Mouse (Mus musculus): ENCODE measurements at regions not wholly inside any gene's neighbourhood (a gene's known extent, or its start where the extent isn't known, plus 50 kb on each side); places are given as distances from the start of the nearest gene placed in this dataset.
"Not testable (repeated sequence)": the region's sequence is repeated elsewhere in the genome, so short reads cannot be mapped to it uniquely, and the experiment has no call there.

DNA sequence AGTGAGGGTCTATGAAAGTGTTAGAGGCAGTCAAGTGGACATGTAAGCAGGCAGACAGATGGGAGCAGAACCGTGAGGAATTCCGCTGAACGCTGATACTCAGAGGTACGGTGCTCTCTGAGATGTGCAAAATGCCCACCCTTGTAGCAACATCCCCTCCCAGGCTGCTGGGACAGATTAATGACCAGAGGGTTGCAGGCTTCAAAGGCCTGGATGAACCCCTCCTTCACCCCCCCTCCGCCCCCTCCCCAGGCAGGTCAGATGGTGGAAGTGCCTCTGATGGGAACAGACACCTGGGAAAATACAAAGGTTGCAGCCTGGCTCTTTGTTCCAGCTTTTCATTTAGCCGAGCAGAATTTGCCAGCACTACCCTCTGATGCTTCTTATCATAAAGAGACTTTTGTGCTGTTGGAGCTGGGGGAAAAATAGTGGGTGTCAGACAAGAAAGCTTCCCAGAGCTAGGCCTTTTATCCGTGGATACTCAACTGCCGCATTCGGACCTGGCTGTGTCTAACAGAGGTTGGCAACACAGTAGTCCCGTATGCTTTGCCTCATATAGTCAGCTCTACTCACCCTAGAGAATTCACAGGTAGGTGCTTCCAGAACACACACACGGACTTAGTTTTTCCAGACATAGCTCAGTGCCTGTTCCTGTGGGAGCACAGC, 111.2 kb upstream of the Ranbp3l start:
- peaks cover under 1% of the 10 kb centered on the region; the same call in 1 of the 2 replicates for H3K9me3 ChIP-seq
- no peaks in the 10 kb centered on the region for H3K27me3 ChIP-seq (replicated peaks)
- no peak overlapping the region for H3K4me2 ChIP-seq (replicated peaks)
- H3K4me3 ChIP-seq = no peak overlapping the region
- H3K9ac ChIP-seq = no peak overlapping the region
- H3K36me3 ChIP-seq = no peaks in the 10 kb centered on the region
- H3K27ac ChIP-seq = no peak overlapping the region
- H3K4me1 ChIP-seq = 0 out of 2 replicates have a peak, but pooled peaks cover 5% of the 10 kb centered on the region
- ATAC-seq (ENCODE audit: low FRiP score, low read depth) = no peak
- 43% methylated on average over 11 of the region's 11 CpGs for WGBS

GRCm38 (mm10) chr15:8855511-8855910, 112.2 kb upstream of the Ranbp3l start:
- H3K4me1 ChIP-seq = 0 out of 2 replicates have a peak, but pooled peaks cover 5% of the 10 kb centered on the region
- WGBS = 96% methylated on average over 3 of the region's 3 CpGs

DNA sequence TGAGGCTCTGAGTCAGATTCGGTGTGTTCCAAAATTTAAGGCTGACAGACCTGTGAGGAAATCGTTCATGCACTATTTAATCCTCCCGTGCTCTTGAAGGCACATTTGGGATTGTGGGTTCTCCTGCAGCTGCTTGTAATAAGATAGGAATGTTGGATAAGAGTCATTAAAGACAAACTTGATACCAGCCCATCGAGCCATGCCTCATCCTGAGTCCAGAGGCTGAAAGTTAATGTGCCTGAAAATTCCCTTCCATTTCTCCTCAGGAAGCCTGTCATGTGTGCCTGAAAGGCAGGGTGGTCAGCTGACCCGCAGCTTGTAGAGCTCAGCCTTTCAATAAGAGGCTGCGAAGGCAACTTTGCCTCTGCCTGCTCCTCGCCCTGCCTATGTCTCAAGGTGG, 113.4 kb upstream of the Ranbp3l start:
- H3K9me3 ChIP-seq = peaks cover 6% of the 10 kb centered on the region; the same call in 1 of the 2 replicates
- no peak overlapping the region for H3K9ac ChIP-seq
- no peak for ATAC-seq (ENCODE audit: low FRiP score, low read depth)
- H3K27ac ChIP-seq = no peak overlapping the region
- H3K4me3 ChIP-seq = no peak overlapping the region
- 82% methylated on average over 7 of the region's 7 CpGs for WGBS
- no peaks in the 10 kb centered on the region for H3K36me3 ChIP-seq
- no peaks in the 10 kb centered on the region for H3K27me3 ChIP-seq (replicated peaks)
- H3K4me1 ChIP-seq = 0 out of 2 replicates have a peak, but pooled peaks cover 5% of the 10 kb centered on the region
- no peak overlapping the region for H3K4me2 ChIP-seq (replicated peaks)

More at GRCm38 (mm10) chr15:8855511-8855910, 112.2 kb upstream of the Ranbp3l start:
- Histone ChIP-seq H3K4me3 (no peak overlapping the region), H3K4me2 (replicated peaks) (no peak overlapping the region), H3K9ac (no peak overlapping the region), H3K27me3 (replicated peaks) (no peaks in the 10 kb centered on the region), H3K27ac (no peak overlapping the region), H3K9me3 (peaks cover 6% of the 10 kb centered on the region; the same call in 1 of the 2 replicates), H3K36me3 (no peaks in the 10 kb centered on the region)
- no peak for ATAC-seq (ENCODE audit: low FRiP score, low read depth)

GRCm38 (mm10) chr15:8850996-8851395, 116.8 kb upstream of the Ranbp3l start:
- no peak overlapping the region for H3K4me3 ChIP-seq
- WGBS = 97% methylated on average over 1 of the region's 1 CpGs
- H3K36me3 ChIP-seq = no peaks in the 10 kb centered on the region
- no peak overlapping the region for H3K9ac ChIP-seq
- H3K4me1 ChIP-seq = no peaks in the 10 kb centered on the region
- no peak for ATAC-seq (ENCODE audit: low FRiP score, low read depth)
- no peak overlapping the region for H3K4me2 ChIP-seq (replicated peaks)
- no peak overlapping the region for H3K27ac ChIP-seq
- peaks cover 6% of the 10 kb centered on the region; the same call in 1 of the 2 replicates for H3K9me3 ChIP-seq
- no peaks in the 10 kb centered on the region for H3K27me3 ChIP-seq (replicated peaks)

GRCm38 (mm10) chr15:8849413-8849812, 118.3 kb upstream of the Ranbp3l start:
- no peak for ATAC-seq (ENCODE audit: low FRiP score, low read depth)
- Histone ChIP-seq H3K36me3 (no peaks in the 10 kb centered on the region), H3K9me3 (peaks cover 6% of the 10 kb centered on the region; the same call in 1 of the 2 replicates), H3K27me3 (replicated peaks) (no peaks in the 10 kb centered on the region), H3K4me3 (no peak overlapping the region), H3K4me2 (replicated peaks) (no peak overlapping the region), H3K9ac (no peak overlapping the region), H3K27ac (no peak overlapping the region), H3K4me1 (no peaks in the 10 kb centered on the region)
- 72% methylated on average over 5 of the region's 5 CpGs for WGBS

DNA sequence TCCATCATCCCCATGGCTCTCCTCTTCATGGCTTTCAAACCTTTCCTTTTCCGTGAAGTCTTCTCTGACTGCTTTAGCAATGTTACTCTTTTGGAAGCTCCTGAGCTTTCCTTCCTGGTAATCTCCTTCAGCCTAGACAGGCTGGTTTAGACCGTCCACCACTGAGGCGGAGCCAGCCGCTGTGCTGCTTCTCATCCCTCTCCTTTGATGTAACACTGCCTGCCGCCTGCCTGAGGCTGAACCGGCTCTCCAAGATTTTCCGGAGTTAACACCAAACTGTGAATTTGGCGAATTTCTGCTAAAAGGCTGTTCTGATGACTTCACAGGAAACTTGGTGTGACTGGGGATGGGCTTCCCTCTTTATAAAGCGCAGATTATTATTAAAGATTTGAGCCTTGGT, 125.6 kb upstream of the Ranbp3l start:
- Histone ChIP-seq H3K9ac (no peak overlapping the region), H3K27me3 (replicated peaks) (no peaks in the 10 kb centered on the region), H3K36me3 (no peaks in the 10 kb centered on the region), H3K4me3 (no peak overlapping the region), H3K27ac (no peak overlapping the region), H3K9me3 (no peaks in the 10 kb centered on the region), H3K4me2 (replicated peaks) (no peak overlapping the region), H3K4me1 (no peaks in the 10 kb centered on the region)
- 51% methylated on average over 9 of the region's 9 CpGs for WGBS
- no peak for ATAC-seq (ENCODE audit: low FRiP score, low read depth)

DNA sequence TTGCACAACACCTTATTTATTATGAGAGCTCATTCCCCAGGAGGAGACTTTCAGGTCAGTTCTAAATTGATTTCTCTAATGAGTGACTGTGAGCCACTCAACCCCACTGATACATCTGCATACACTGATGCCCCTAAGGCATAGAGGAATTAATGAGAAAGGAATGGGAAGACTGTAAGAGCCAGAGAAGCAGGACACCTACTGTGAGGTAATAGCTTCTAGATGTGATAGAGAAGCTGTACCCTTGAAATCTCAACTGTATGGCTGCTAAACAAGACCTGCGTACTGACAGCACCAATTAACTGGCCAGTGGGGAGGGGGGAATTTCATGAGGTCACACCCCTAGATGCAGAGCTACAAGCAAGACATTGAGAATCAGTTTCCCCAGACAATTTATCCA, 128.3 kb upstream of the Ranbp3l start:
- Histone ChIP-seq H3K27ac (no peak overlapping the region), H3K27me3 (replicated peaks) (no peaks in the 10 kb centered on the region), H3K4me3 (no peak overlapping the region), H3K9me3 (no peaks in the 10 kb centered on the region), H3K36me3 (no peaks in the 10 kb centered on the region), H3K4me2 (replicated peaks) (no peak overlapping the region), H3K4me1 (no peaks in the 10 kb centered on the region), H3K9ac (no peak overlapping the region)
- WGBS = 93% methylated on average over 1 of the region's 1 CpGs
- peak; percentile 58 for ATAC-seq (ENCODE audit: low FRiP score, low read depth)

- Histone ChIP-seq H3K36me3 (no peaks in the 10 kb centered on the region), H3K9me3 (no peaks in the 10 kb centered on the region), H3K4me1 (peaks cover 7% of the 10 kb centered on the region), H3K27ac (no peak overlapping the region), H3K4me3 (no peak overlapping the region), H3K27me3 (replicated peaks) (no peaks in the 10 kb centered on the region), H3K9ac (no peak overlapping the region), H3K4me2 (replicated peaks) (no peak overlapping the region)
- no peak for ATAC-seq (ENCODE audit: low FRiP score, low read depth)
- 82% methylated on average over 4 of the region's 4 CpGs for WGBS
These were observed 123.6 kb upstream of the Slc1a3 start for GRCm38 (mm10) chr15:8834151-8834550.

- 80% methylated on average over 1 of the region's 1 CpGs for WGBS
- H3K4me1 ChIP-seq = peaks cover 7% of the 10 kb centered on the region
- no peak for ATAC-seq (ENCODE audit: low FRiP score, low read depth)
These were observed 122.4 kb upstream of the Slc1a3 start for GRCm38 (mm10) chr15:8832970-8833369.

GRCm38 (mm10) chr15:8831720-8832620, 121.4 kb upstream of the Slc1a3 start:
- Histone ChIP-seq H3K9ac (no peak overlapping the region), H3K4me2 (replicated peaks) (no peak overlapping the region), H3K4me3 (no peak overlapping the region), H3K36me3 (no peaks in the 10 kb centered on the region), H3K9me3 (no peaks in the 10 kb centered on the region), H3K27me3 (replicated peaks) (no peaks in the 10 kb centered on the region), H3K4me1 (peaks cover 7% of the 10 kb centered on the region), H3K27ac (no peak overlapping the region)
- 33% methylated on average over 13 of the region's 13 CpGs for WGBS
- ATAC-seq (ENCODE audit: low FRiP score, low read depth) = no peak

More at GRCm38 (mm10) chr15:8832970-8833369, 122.4 kb upstream of the Slc1a3 start:
- H3K36me3 ChIP-seq = no peaks in the 10 kb centered on the region
- H3K27me3 ChIP-seq (replicated peaks) = no peaks in the 10 kb centered on the region
- H3K9me3 ChIP-seq = no peaks in the 10 kb centered on the region
- H3K27ac ChIP-seq = no peak overlapping the region
- H3K4me2 ChIP-seq (replicated peaks) = no peak overlapping the region
- no peak overlapping the region for H3K9ac ChIP-seq
- no peak overlapping the region for H3K4me3 ChIP-seq

GRCm38 (mm10) chr15:8824861-8825260, 114.3 kb upstream of the Slc1a3 start:
- no peaks in the 10 kb centered on the region for H3K36me3 ChIP-seq
- ATAC-seq (ENCODE audit: low FRiP score, low read depth) = no peak
- no peaks in the 10 kb centered on the region for H3K27me3 ChIP-seq (replicated peaks)
- no peak overlapping the region for H3K4me2 ChIP-seq (replicated peaks)
- H3K4me1 ChIP-seq = no peaks in the 10 kb centered on the region
- peaks cover 9% of the 10 kb centered on the region; the same call in 1 of the 2 replicates for H3K9me3 ChIP-seq
- H3K4me3 ChIP-seq = no peak overlapping the region
- H3K27ac ChIP-seq = no peak overlapping the region
- 81% methylated on average over 6 of the region's 6 CpGs for WGBS
- no peak overlapping the region for H3K9ac ChIP-seq

- not testable (repeated sequence) for H3K4me3 ChIP-seq; H3K4me2 ChIP-seq (replicated peaks); H3K4me1 ChIP-seq; H3K9ac ChIP-seq; H3K36me3 ChIP-seq; ATAC-seq (ENCODE audit: low FRiP score, low read depth); H3K27ac ChIP-seq; H3K9me3 ChIP-seq; H3K27me3 ChIP-seq (replicated peaks)
- WGBS = 97% methylated on average over 3 of the region's 8 CpGs
These were observed 112.2 kb upstream of the Slc1a3 start for GRCm38 (mm10) chr15:8822795-8823194.
